Mouse (Mus musculus) kidney, adult 2 months (tissue): ENCODE measurements around the gene Fam76a.

Experiments
- CTCF ChIP-seq: fragments of 200-500 bp; conservative IDR thresholded peaks from 2 replicates; pipeline ENCODE4 v1.5.1; 2011; ENCODE audit warnings: low read depth, mild to moderate bottlenecking, control low read depth, low read length, moderate library complexity, mixed read lengths; ENCODE audit not compliant: insufficient read depth, insufficient read length
- POLR2A ChIP-seq: fragments of 200-500 bp; IDR thresholded peaks from one replicate; pipeline ENCODE4 v1.6.1; 2011; ENCODE audit warnings: low read depth, low read length, control low read depth

GRCm38 (mm10) chr4:132972101-132972500 lies 49.7 kb upstream of the Fam76a start:
- TF ChIP-seq POLR2A (no peak), CTCF (no peak)
